Mouse (Mus musculus) intestine, postnatal 0 days (tissue): ENCODE results near the gene Tmem151b. TPM values are rescaled to one million over a fixed set of nuclear protein-coding genes. Genes with fewer than 3 reads are reported as not detected.

Experiments used
- ATAC-seq: fragments of 200-750 bp; cut with Nextera tagmentation; 2 replicates; pipeline ENCODE4 v1.8.0; 2017; ENCODE audit warnings: mild to moderate bottlenecking, moderate TSS enrichment, moderate library complexity
- H3K27ac ChIP-seq: fragments of 300-500 bp; sonication (generic); 2 replicates; pipeline ENCODE4 v1.5.1; 2014; ENCODE audit warnings: mild to moderate bottlenecking, low read depth, low read length, moderate library complexity
- H3K27me3 ChIP-seq: fragments of 300-500 bp; sonication (generic); replicated peaks from 2 replicates; pipeline ENCODE4 v1.6.1; 2014; ENCODE audit warnings: low read length, mixed read lengths; ENCODE audit not compliant: control insufficient read depth, insufficient read depth
- H3K36me3 ChIP-seq: fragments of 300-500 bp; sonication (generic); 2 replicates; pipeline ENCODE4 v1.6.1; 2014; ENCODE audit warnings: mild to moderate bottlenecking, moderate library complexity; ENCODE audit not compliant: control insufficient read depth, insufficient read depth
- H3K4me1 ChIP-seq: fragments of 300-500 bp; sonication (generic); replicated peaks from 2 replicates; pipeline ENCODE4 v1.6.1; 2014; ENCODE audit warnings: antibody characterized with exemption, low read length, mixed read lengths; ENCODE audit not compliant: control insufficient read depth, insufficient read depth
- H3K4me2 ChIP-seq: fragments of 300-500 bp; sonication (generic); replicated peaks from 2 replicates; pipeline ENCODE4 v1.6.1; 2014; ENCODE audit warnings: low read depth, mild to moderate bottlenecking, moderate library complexity
- H3K4me3 ChIP-seq: fragments of 300-500 bp; sonication (generic); 2 replicates; pipeline ENCODE4 v1.5.1; 2014; ENCODE audit warnings: low read depth, low read length
- H3K9ac ChIP-seq: fragments of 300-500 bp; sonication (generic); 2 replicates; pipeline ENCODE4 v1.6.1; 2014; ENCODE audit warnings: mild to moderate bottlenecking, low read depth, low read length
- H3K9me3 ChIP-seq: fragments of 300-500 bp; sonication (generic); 2 replicates; pipeline ENCODE4 v1.6.1; 2016; ENCODE audit warnings: mixed run types; ENCODE audit not compliant: control insufficient read depth
- CTCF ChIP-seq: sonication (generic); IDR thresholded peaks from 2 replicates; pipeline ENCODE4 v1.5.1; 2016; ENCODE audit warnings: low read depth, mild to moderate bottlenecking, control low read depth, antibody characterized with exemption, moderate library complexity
- WGBS: fragments of 180-500 bp; shearing (Covaris S2); extraction: QIAGEN DNeasy Blood & Tissue Kit; methylation state at CpG from one replicate; pipeline ENCODE4 v1.1.7; 2014; 5-methylcytosine and 5-hydroxymethylcytosine counted together
- polyA plus RNA-seq: library from polyadenylated mRNA; unstranded; fragments of >200 nt; fragmentation: Nextera tagmentation; extraction: Ambion mirVana; gene quantifications from 2 replicates; pipeline ENCODE4 v1.2.1, GENCODE M21; 2015

The Tmem151b gene
- polyA plus RNA-seq, 1 experiment from 2014 or later = 0.68 TPM

GRCm38 (mm10) chr17:45511757-45512156 is 37.7 kb downstream of the Tmem151b start:
- no peak overlapping the region for H3K9ac ChIP-seq
- no peaks in the 10 kb centered on the region for H3K27me3 ChIP-seq
- no peak for ATAC-seq
- no peaks in the 10 kb centered on the region for H3K4me1 ChIP-seq
- H3K4me2 ChIP-seq = no peak overlapping the region
- no peak overlapping the region for H3K4me3 ChIP-seq
- WGBS = 91% methylated on average over 4 of the region's 4 CpGs
- H3K27ac ChIP-seq = no peak overlapping the region
- no peaks in the 10 kb centered on the region for H3K9me3 ChIP-seq
- no peak for TF ChIP-seq CTCF
- peaks cover 12% of the 10 kb centered on the region; the same call in 1 of the 2 replicates for H3K36me3 ChIP-seq

GRCm38 (mm10) chr17:45510871-45511270 is 38.6 kb downstream of the Tmem151b start:
- Histone ChIP-seq H3K4me1 (no peaks in the 10 kb centered on the region), H3K36me3 (peaks cover 10% of the 10 kb centered on the region; the same call in 1 of the 2 replicates), H3K4me2 (no peak overlapping the region), H3K9ac (no peak overlapping the region), H3K27me3 (no peaks in the 10 kb centered on the region), H3K4me3 (no peak overlapping the region), H3K27ac (no peak overlapping the region), H3K9me3 (no peaks in the 10 kb centered on the region)
- TF ChIP-seq CTCF = no peak
- no peak for ATAC-seq
- 84% methylated on average over 4 of the region's 4 CpGs for WGBS

- H3K27ac ChIP-seq = peak within 1 kb of the TSS; percentile 60; the same call in 1 of the 2 replicates
- peak within 1 kb of the TSS; percentile 82 for H3K4me3 ChIP-seq
- H3K4me1 ChIP-seq = no peaks in the 10 kb centered on the region
- H3K9ac ChIP-seq = peak within 1 kb of the TSS; percentile 56
- TF ChIP-seq CTCF = peak; percentile 94
- no peaks in the 10 kb centered on the region for H3K9me3 ChIP-seq
- under 1% methylated on average over 42 of the region's 42 CpGs for WGBS
- peak within 1 kb of the TSS; percentile 50 for H3K4me2 ChIP-seq
- H3K27me3 ChIP-seq = no peaks in the 10 kb centered on the region
- ATAC-seq = peak; percentile 91
- H3K36me3 ChIP-seq = peaks cover 8% of the 10 kb centered on the region; the same call in 1 of the 2 replicates
These were observed 42.7 kb downstream of the Tmem151b start, which contains the start of gene Aars2 for GRCm38 (mm10) chr17:45506700-45507189. Gene Aars2 (plus strand): TSS chr17:45506841.

- no peaks in the 10 kb centered on the region for H3K9me3 ChIP-seq
- peaks cover 8% of the 10 kb centered on the region; the same call in 1 of the 2 replicates for H3K36me3 ChIP-seq
- H3K4me2 ChIP-seq = peak overlapping the region; percentile 50; the same call in 1 of the 2 replicates
- no peak overlapping the region for H3K4me3 ChIP-seq
- no peak for TF ChIP-seq CTCF
- H3K4me1 ChIP-seq = no peaks in the 10 kb centered on the region
- no peak for ATAC-seq
- no peak overlapping the region for H3K9ac ChIP-seq
- no peaks in the 10 kb centered on the region for H3K27me3 ChIP-seq
- 74% methylated on average over 6 of the region's 6 CpGs for WGBS
- no peak overlapping the region for H3K27ac ChIP-seq
These were observed 43.5 kb downstream of the Tmem151b start for GRCm38 (mm10) chr17:45505941-45506465.

- Histone ChIP-seq H3K27me3 (no peaks in the 10 kb centered on the region), H3K27ac (no peak overlapping the region), H3K36me3 (no peaks in the 10 kb centered on the region), H3K4me2 (no peak overlapping the region), H3K4me1 (no peaks in the 10 kb centered on the region), H3K9ac (no peak overlapping the region), H3K4me3 (no peak overlapping the region), H3K9me3 (no peaks in the 10 kb centered on the region)
- WGBS = 48% methylated on average over 5 of the region's 5 CpGs
- ATAC-seq = no peak
- no peak for TF ChIP-seq CTCF
These were observed 46.0 kb downstream of the Tmem151b start for GRCm38 (mm10) chr17:45503301-45503973.

- ATAC-seq = no peak
These were observed 47.2 kb downstream of the Tmem151b start for GRCm38 (mm10) chr17:45502324-45502723.

More at GRCm38 (mm10) chr17:45502324-45502723, 47.2 kb downstream of the Tmem151b start:
- H3K9me3 ChIP-seq = no peaks in the 10 kb centered on the region
- no peaks in the 10 kb centered on the region for H3K27me3 ChIP-seq
- no peak overlapping the region for H3K27ac ChIP-seq
- no peak overlapping the region for H3K4me2 ChIP-seq
- H3K9ac ChIP-seq = no peak overlapping the region
- H3K4me3 ChIP-seq = no peak overlapping the region
- no peaks in the 10 kb centered on the region for H3K36me3 ChIP-seq
- TF ChIP-seq CTCF = no peak
- H3K4me1 ChIP-seq = no peaks in the 10 kb centered on the region
- WGBS = 53% methylated on average over 4 of the region's 4 CpGs
